Mouse (Mus musculus): ENCODE data around the gene Cttn. TPM values are rescaled to one million over a fixed set of nuclear protein-coding genes. Genes with fewer than 3 reads are reported as not detected.

Gene Cttn
- total RNA-seq, 2 experiments from 2014 or later = 173 to 198 TPM

- DNase-seq (ENCODE audit: extremely low spot score in 1 of 2, low spot score in 1 of 2) = no peak
Measured at GRCm38 (mm10) chr7:144407675-144408074, 63.1 kb downstream of the Cttn start.

DNA sequence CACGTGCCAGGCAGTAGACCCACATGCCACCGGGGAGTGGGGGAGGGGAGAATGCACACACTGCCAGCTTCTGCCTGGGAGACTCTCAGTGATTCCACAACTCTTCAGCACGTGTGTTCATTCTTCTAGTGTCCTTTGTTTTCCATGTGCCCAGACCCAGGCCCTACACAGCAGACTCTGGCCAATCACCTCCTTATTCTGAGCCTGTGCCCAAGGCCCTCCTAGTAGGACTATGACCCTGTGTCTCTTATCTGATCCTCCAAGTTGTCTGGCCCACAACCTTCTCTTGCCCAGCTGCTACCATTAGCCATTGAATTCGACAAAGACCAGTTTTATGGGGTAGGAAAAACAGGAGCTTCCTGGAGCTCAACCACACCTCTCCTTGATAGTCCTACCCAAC, 68.3 kb downstream of the Cttn start:
- no peak for DNase-seq (ENCODE audit: extremely low spot score in 1 of 2, low spot score in 1 of 2)

DNA sequence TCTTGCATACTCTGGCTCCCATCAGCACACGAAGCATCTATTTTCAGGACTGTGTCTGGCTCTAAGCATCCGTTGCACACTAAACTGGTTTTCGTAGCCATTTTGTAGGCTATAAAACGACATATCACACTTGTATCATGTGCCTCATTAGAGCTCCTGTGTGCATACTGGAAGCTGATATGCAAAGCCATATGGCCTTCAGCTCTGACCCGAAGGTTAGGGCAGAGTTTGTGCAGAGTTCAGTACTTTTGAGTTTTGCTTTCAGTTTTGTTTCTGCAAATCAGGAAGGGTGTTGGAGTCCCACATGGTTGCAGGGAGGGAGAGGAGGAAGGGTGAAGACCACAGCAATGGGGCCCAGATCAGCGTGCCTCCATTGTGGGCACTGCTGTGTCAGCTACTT, 79.1 kb downstream of the Cttn start:
- no peak for DNase-seq (ENCODE audit: extremely low spot score in 1 of 2, low spot score in 1 of 2)

- no peak for DNase-seq (ENCODE audit: extremely low spot score in 1 of 2, low spot score in 1 of 2)
Measured at GRCm38 (mm10) chr7:144390676-144391075, 80.1 kb downstream of the Cttn start.

GRCm38 (mm10) chr7:144389704-144390103, 81.1 kb downstream of the Cttn start:
- no peak for DNase-seq (ENCODE audit: extremely low spot score in 1 of 2, low spot score in 1 of 2)

GRCm38 (mm10) chr7:144387537-144387936, 83.3 kb downstream of the Cttn start:
- DNase-seq (ENCODE audit: extremely low spot score in 1 of 2, low spot score in 1 of 2) = no peak

Other genes with a start within 250 kb of the Cttn start
- gene Ppfia1, start 82.7 kb upstream of the Cttn start, total RNA-seq (2021) = 10 to 100 TPM; 29.7 to 41.3 TPM
- 1 to 10 TPM; 2.0 to 2.2 TPM for gene Fadd, start 111.5 kb upstream of the Cttn start, total RNA-seq (2021)

Data from layer of hippocampus, postnatal 25 days (tissue).